Mouse (Mus musculus) MN1 (cell line): ENCODE results near the gene Amot.

Experiments
- DNase-seq: peaks from one replicate; pipeline ENCODE4 v3.0.0-alpha.2; 2016; ENCODE audit warnings: low spot score

Amot gene

GRCm38 (mm10) chrX:145504717-145505415 is at the start of gene Amot:
Amot (minus strand) TSS chrX:145505181.
- peak; percentile 63 for DNase-seq

- DNase-seq, result no peak
Measured at GRCm38 (mm10) chrX:145545060-145545459, 40.1 kb upstream of the Amot start.

GRCm38 (mm10) chrX:145543602-145544490 is 38.9 kb upstream of the Amot start:
- DNase-seq, result no peak

GRCm38 (mm10) chrX:145541050-145541449 is 36.1 kb upstream of the Amot start:
- DNase-seq, result no peak

- no peak for DNase-seq
Measured at GRCm38 (mm10) chrX:145540321-145540720, 35.3 kb upstream of the Amot start.

- DNase-seq, result no peak
Measured at GRCm38 (mm10) chrX:145529602-145530001, 24.6 kb upstream of the Amot start.

GRCm38 (mm10) chrX:145516322-145517066 is 11.5 kb upstream of the Amot start:
- DNase-seq, result no peak

- DNase-seq, result peak; percentile 53
Measured at GRCm38 (mm10) chrX:145515498-145516158, 10.6 kb upstream of the Amot start.

- no peak for DNase-seq
Measured at GRCm38 (mm10) chrX:145510675-145511074, 5.7 kb upstream of the Amot start.

GRCm38 (mm10) chrX:145505457-145506201 is 648 bp upstream of the Amot start:
- peak; percentile 47 for DNase-seq

GRCm38 (mm10) chrX:145501666-145502355 is 3.2 kb downstream of the Amot start:
- no peak for DNase-seq

GRCm38 (mm10) chrX:145499101-145499500 is 5.9 kb downstream of the Amot start:
- no peak for DNase-seq

- no peak for DNase-seq
Measured at GRCm38 (mm10) chrX:145498691-145499090, 6.3 kb downstream of the Amot start.

GRCm38 (mm10) chrX:145497486-145497885 is 7.5 kb downstream of the Amot start:
- no peak for DNase-seq

- no peak for DNase-seq
Measured at GRCm38 (mm10) chrX:145495381-145495780, 9.6 kb downstream of the Amot start.

GRCm38 (mm10) chrX:145490821-145491220 is 14.2 kb downstream of the Amot start:
- DNase-seq, result no peak

- DNase-seq, result no peak
Measured at GRCm38 (mm10) chrX:145490417-145490816, 14.6 kb downstream of the Amot start.

- DNase-seq, result no peak
Measured at GRCm38 (mm10) chrX:145489950-145490349, 15.0 kb downstream of the Amot start.

- no peak for DNase-seq
Measured at GRCm38 (mm10) chrX:145485495-145485894, 19.5 kb downstream of the Amot start.

- DNase-seq, result no peak
Measured at GRCm38 (mm10) chrX:145483486-145484055, 21.4 kb downstream of the Amot start.
